ENCODE assay signal across 8 mouse cellular contexts in the genomic region with DNA sequence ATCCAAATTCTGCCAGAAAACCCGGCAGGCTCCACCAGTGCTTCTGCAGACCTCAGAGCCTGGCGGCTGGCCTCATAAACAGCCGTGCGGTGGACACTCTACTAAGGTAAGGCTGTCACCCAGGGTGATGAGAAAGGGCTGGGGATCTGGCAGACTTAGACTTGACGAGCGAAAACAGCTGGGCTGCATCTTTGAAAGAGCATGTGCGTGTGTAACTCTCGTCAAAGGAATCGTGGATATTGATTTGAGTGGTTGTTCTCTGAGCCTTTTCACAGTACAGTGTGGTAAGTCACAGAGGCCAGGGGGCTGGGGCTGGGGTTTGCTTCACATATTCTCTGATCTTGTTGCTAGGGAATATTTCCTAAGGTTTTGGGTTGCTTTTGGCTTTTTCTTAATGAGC. TPM values are rescaled to one million over a fixed set of nuclear protein-coding genes. Genes with fewer than 3 reads are reported as not detected.
DNase-seq lines count a peak whose midpoint lies in the region; ATAC-seq lines count a peak whose summit lies in the region.

A gene (plus strand): TSS at position 26 of the 400 bp plus-strand sequence.

- H3K27ac ChIP-seq in kidney, embryonic 16.5 days (ENCODE audit: low read length), result no peak within 1 kb of the TSS
- H3K27ac ChIP-seq in macrophage, result no peak within 1 kb of the TSS

- no peak for DNase-seq in kidney, postnatal 36 days
- DNase-seq in adrenal gland, postnatal 14 days, result no peak
- DNase-seq in gastrocnemius, postnatal 10 days, result no peak
- DNase-seq in yolk sac, embryonic 10.5 days (ENCODE audit: low spot score), result no peak
- no peak for DNase-seq in right cerebral cortex, adult 18-20 months

- ATAC-seq in kidney, embryonic 16.5 days (ENCODE audit: low FRiP score, low TSS enrichment), result no peak
- ATAC-seq in inflammation-experienced regulatory T-cells, adult 6 months, result no peak

- H3K27me3 ChIP-seq in kidney, embryonic 16.5 days (ENCODE audit: insufficient read depth, low read length), result no peaks in the 10 kb centered on the region

- H3K36me3 ChIP-seq in kidney, embryonic 16.5 days (ENCODE audit: insufficient read depth, low read length), result no peaks in the 10 kb centered on the region
- H3K36me3 ChIP-seq in macrophage (ENCODE audit: inconsistent target), result no peaks in the 10 kb centered on the region

- H3K79me2 ChIP-seq in macrophage (ENCODE audit: inconsistent target), result no peaks in the 10 kb centered on the region

- H3K9ac ChIP-seq in kidney, embryonic 16.5 days (replicated peaks; ENCODE audit: low read length), result no peak within 1 kb of the TSS

- no peak within 1 kb of the TSS for H3K4me3 ChIP-seq in kidney, embryonic 16.5 days (ENCODE audit: low read length)
- no peak within 1 kb of the TSS for H3K4me3 ChIP-seq in macrophage (ENCODE audit: inconsistent target)

- 21% methylated on average over 9 of the region's 9 CpGs for WGBS in kidney, embryonic 16.5 days
- WGBS in macrophage (ENCODE audit: missing documents), result 95% methylated on average over 9 of the region's 9 CpGs

- peaks cover 3% of the 10 kb centered on the region; the same call in 1 of the 2 replicates for H3K9me3 ChIP-seq in kidney, embryonic 16.5 days (ENCODE audit: low read length)

- no peak within 1 kb of the TSS for H3K4me2 ChIP-seq in kidney, embryonic 16.5 days (replicated peaks; ENCODE audit: low read depth, low read length)

- peaks cover 8% of the 10 kb centered on the region; the same call in 1 of the 2 replicates for H3K4me1 ChIP-seq in kidney, embryonic 16.5 days (ENCODE audit: insufficient read depth, low read length)

RNA-seq across cellular contexts. Expression of the gene that starts here (rescaled TPM):
- polyA plus RNA-seq in kidney, embryonic 16.5 days (2015; fragmentation: Nextera tagmentation; extraction: Ambion mirVana), result 112 and 113 TPM in 2 replicates
- total RNA-seq in adrenal gland, postnatal 14 days (2021), result 106 and 115 TPM in 2 replicates
- 10 to 100 TPM; 30.6 to 35.2 TPM for total RNA-seq in gastrocnemius, postnatal 10 days (2021)
- 10 to 100 TPM; 17.4 to 35.2 (median 18.9) TPM for polyA plus RNA-seq in inflammation-experienced regulatory T-cells, adult 6 months (2017; shearing (Covaris generic))
- 1,000 to 10,000 TPM in 5 of 26 experiments, 100 to 1,000 TPM in 21; 113 to 1,687 (median 414) TPM for total RNA-seq in macrophage (2018; cell fraction: chromatin; rRNA removed)
- 100 to 1,000 TPM in 10 of 26 experiments, 10 to 100 TPM in 16; 62.8 to 371 (median 91.2) TPM for total RNA-seq in macrophage (2018; cell fraction: cytosol; rRNA removed)
- 100 to 1,000 TPM in 22 of 26 experiments, 10 to 100 TPM in 4; 65.8 to 967 (median 266) TPM for total RNA-seq in macrophage (2018; cell fraction: nucleus; rRNA removed)
- polyA plus RNA-seq in macrophage (2018), result 84.0 to 182 TPM (median 96.0 TPM) in 3 replicates
